Mouse (Mus musculus) embryo, embryonic 11.5 days (tissue): ENCODE data around the gene Slc1a2.

Source experiments
- DNase-seq: peaks from one replicate; pipeline ENCODE4 v3.0.0-alpha.2; 2012; ENCODE audit warnings: low read depth, low spot score

The Slc1a2 gene

DNA sequence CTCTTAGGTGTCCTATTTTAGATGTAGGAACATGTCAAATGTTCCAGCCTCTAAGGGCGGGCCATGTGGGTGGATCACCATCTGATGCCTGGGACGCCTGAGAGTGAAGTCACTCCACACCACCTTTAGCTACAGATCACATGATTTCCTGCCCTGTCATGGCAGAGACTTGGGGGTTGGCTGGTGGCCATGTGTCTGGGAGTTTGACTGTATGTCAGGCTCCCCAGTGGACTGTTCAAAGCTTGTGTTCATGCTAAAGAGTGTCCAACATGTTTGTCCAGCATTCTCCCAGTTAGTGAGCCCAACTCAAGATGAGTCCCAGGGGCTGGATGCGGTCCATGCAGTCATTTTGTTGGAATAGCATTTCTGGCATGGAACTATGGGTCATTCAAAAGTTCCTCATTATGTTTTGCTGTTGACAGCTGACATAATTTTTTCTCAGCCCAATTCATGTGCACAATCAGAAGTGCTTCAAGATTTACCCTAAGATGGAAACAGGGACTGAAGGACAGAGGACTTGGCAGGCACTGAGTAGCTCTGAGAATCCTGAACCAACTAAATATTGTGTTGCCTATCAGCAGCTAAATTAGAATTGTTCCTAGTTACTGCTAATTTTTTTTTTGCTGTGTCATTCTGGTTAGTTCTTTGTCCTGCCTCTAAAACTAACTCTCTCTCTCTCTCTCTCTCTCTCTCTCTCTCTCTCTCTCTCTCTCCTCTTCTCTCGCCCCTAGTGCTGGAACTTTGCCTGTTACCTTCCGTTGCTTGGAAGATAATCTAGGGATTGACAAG is 102.0 kb downstream of the Slc1a2 start:
- no peak for DNase-seq

GRCm38 (mm10) chr2:102763176-102763575 is 104.7 kb downstream of the Slc1a2 start:
- DNase-seq, result no peak

DNA sequence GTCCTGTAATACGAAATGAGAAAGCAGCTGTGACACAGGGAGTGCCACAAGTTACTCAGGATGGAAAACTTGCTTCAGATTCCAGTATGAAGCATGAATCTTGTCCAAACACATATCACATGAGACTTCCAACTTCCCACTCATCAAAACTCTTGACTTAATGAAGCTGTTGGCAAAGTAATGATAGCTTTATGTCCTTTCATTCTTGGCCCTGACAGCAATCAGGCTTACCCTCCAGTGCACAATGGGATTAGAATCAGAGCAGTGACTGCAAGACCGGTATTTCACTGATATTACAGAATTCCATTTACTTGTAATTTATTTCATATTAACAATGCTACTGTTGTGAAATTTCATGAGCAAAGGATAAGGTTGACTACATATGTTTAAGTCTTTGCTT is 105.5 kb downstream of the Slc1a2 start:
- DNase-seq, result no peak

GRCm38 (mm10) chr2:102764602-102765374 is 106.3 kb downstream of the Slc1a2 start:
- no peak for DNase-seq

GRCm38 (mm10) chr2:102768267-102768666 is 109.8 kb downstream of the Slc1a2 start:
- no peak for DNase-seq

- DNase-seq, result no peak
Measured at GRCm38 (mm10) chr2:102771304-102771703, 112.8 kb downstream of the Slc1a2 start.

- DNase-seq, result no peak
Measured at GRCm38 (mm10) chr2:102772276-102772675, 113.8 kb downstream of the Slc1a2 start.

DNA sequence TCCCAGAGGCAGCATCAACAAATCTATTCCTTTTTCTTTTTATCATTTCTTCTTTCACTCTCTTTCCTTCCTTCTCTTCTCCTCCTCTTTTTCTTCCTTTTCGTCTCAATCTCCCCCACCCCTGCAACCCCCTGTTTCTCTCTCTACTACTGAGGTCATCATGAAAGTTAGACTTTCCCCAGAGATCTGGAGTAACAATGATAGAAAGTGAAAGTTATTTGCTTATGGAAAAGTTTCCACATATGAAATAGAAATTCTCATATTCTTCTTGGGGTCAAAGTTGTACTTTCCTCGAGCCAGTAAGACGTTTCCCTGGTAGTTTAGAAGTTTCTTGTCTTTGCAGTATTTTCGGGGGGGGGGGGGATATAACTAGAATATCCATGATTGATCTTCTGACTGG is 116.2 kb downstream of the Slc1a2 start:
- no peak for DNase-seq

- DNase-seq, result no peak
Measured at GRCm38 (mm10) chr2:102775561-102775960, 117.1 kb downstream of the Slc1a2 start.

- no peak for DNase-seq
Measured at GRCm38 (mm10) chr2:102778208-102778607, 119.7 kb downstream of the Slc1a2 start.

- DNase-seq, result no peak
Measured at GRCm38 (mm10) chr2:102782751-102783150, 124.3 kb downstream of the Slc1a2 start.

DNA sequence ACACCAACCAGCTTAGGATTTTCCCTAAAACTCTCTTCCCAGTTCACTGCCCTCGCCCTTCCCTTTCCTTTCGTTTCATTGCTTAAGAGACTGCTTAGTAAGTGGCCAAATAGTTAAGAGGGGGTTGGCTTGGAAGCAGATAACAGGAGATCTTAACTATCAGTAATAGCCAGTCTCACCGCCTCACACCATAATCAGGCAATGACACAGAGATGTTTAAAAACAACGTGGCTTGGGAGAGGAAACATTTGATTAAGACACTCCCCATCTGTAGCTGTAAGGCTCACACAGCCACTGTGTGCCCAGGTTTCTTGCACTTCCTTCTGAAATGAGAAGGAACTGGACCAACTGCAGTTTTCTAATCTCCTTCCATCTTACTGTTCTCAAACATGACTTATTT is 127.2 kb downstream of the Slc1a2 start:
- no peak for DNase-seq

- no peak for DNase-seq
Measured at GRCm38 (mm10) chr2:102791641-102792040, 133.2 kb downstream of the Slc1a2 start.

DNA sequence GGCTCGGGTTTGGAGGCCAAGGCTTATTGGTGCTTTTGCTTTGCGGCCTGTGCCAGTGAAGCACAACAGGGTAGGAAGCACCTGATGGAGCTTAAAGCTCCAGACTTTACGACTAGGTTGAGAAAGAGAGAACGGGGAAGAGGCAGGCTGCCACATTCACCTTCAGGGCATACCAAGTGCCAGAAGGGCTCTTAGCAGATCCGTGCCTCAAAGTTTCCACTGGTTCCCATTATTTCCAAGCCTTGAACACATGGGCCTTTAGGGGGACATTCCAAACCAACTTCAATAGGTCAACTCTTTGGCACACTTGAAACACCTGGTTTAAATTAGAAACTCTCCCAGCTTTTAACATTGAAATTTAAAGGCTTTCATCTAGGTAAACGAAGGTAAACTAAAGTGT is 134.3 kb downstream of the Slc1a2 start:
- no peak for DNase-seq

DNA sequence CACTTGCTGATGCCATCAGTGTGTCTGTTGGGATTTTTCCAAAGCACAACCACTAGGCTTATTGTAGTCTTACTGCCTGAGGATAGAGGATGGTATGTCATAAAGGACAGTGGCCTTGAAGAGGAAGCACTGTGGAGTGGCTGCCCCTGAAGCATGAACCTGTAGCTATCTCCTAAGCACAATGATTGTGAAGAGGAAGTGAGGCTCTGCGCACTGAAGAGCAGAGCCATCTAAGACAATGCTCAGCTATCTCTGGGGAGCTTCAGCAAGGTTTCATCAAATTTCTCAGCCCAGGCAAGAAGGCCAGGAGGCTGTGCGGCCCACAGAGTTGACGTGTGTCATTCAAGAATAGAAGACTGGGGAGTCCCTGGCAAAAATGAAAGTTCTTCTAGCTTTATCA is 136.6 kb downstream of the Slc1a2 start:
- no peak for DNase-seq

GRCm38 (mm10) chr2:102798149-102798548 is 139.7 kb downstream of the Slc1a2 start:
- DNase-seq, result no peak

DNA sequence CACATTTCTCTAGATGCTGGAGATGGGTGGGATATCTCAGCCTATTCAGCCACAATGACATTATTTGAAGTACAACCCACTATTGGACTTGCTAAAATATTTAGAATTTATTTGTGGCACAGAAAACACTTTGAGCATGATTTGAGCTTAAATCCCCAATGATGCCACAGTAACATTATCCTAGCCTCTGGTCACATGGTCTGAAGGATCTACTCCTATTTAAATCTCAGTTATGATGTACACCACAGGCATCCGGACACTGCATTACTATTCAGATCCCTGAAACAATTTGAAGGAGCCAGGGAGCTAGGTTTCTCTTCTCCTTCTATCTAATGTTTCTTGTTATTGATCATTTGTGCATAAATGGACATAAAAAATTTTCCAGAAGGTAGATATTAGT is 143.4 kb downstream of the Slc1a2 start:
- no peak for DNase-seq

DNA sequence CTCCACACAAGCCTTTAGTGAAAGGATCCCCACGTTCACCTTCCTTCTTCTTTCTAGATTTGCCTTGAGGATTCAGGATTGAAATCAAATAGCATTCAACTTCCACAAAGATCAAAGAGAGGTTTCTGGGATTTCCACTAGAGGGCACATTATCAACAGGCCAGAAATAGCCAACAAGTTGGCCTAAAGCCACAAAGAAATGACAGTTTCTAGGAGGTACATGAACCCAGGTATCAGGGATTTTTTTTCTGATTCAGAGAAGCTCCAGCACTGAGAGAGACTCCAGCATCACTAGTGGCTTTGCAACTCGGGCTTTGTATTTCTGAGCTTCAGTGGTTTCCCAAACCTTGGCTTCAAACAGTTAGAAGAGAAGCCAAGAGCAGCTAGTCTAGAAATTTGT is 145.7 kb downstream of the Slc1a2 start:
- DNase-seq, result no peak

GRCm38 (mm10) chr2:102805283-102805682 is 146.8 kb downstream of the Slc1a2 start:
- DNase-seq, result no peak

GRCm38 (mm10) chr2:102805761-102806496 is 147.5 kb downstream of the Slc1a2 start:
- DNase-seq, result no peak

DNA sequence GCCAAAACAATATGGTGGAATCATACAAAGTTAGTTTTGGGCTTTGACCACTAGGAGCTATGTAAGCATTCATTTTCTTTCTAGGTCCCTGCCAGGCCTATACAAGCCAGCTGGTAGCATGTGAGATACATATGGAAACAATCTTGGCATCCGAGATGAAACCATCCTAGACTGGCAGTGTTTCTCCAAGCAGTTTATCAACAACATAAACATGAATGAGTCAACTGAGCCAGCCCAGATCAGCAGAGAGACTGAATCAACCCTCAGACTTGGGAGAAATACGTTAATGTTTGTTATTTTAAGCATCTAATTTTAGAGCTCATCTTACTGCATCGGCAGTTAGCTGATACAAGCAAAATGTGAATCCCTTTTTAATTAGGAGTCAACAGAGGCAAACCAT is 149.2 kb downstream of the Slc1a2 start:
- DNase-seq, result no peak

DNA sequence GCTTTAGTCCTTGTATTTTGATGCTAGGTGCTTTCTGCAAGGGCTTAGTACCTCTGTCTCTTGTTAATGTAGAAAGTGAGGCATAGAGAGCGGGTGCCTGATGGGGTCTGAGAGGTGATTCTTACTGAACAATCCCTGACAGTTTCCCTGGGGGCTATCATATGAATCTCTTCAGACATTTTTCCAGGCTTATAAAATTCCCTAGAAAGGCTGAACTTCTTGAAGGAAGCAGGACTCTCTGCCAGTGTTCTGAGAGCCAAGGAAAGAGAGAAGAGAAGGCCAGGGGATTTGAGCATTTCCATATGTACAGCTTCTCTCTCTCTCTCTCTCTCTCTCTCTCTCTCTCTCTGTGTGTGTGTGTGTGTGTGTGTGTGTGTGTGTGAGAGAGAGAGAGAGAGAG is 151.0 kb downstream of the Slc1a2 start:
- no peak for DNase-seq
